Mouse (Mus musculus) stomach, postnatal 0 days (tissue): ENCODE results near the gene Ocrl.

Experiments
- CTCF ChIP-seq: IDR thresholded peaks from 2 replicates; pipeline ENCODE4 v1.5.1; 2016; ENCODE audit warnings: antibody characterized with exemption, low read depth, mild to moderate bottlenecking, moderate library complexity
- EP300 ChIP-seq: optimal IDR thresholded peaks from 2 replicates; pipeline ENCODE3; 2016; ENCODE audit warnings: antibody characterized with exemption

DNA sequence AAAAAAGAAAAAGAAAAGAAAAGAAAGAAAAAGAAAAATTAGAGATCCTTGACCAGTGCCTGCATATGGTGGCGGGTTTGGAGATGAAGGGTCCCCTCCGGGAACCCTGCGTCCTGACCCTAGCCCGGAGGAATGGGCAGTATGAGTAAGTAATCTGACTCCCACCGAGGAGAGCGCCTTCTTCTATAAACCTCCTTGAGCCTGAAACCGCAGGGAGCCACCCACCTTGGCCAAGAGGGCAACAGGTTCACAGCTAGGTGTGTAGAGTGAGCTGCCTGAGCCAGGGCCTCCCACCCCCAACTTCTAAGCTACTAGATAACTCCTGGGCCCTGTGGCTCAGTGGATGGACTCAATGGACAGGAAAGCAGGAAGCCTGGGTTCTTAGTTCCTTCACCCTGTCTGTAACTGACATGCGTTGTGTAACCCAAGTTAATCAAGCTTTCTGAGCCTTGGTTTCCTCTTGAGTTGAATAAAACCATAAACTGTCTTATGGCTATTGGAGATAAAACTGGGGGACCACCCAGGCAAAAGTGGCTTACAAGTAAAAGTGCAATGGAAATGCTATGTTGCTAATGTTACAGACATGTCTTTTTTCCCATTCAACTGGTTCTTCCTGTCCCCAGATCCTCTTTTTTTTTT is 836 bp downstream of the Ocrl start:
- TF ChIP-seq CTCF (no peak), EP300 (no peak)
